Mouse (Mus musculus) neural tube, embryonic 13.5 days (tissue): ENCODE data around the gene Rbfox3. TPM values are rescaled to one million over a fixed set of nuclear protein-coding genes. Genes with fewer than 3 reads are reported as not detected.

ENCODE experiments used
- ATAC-seq: fragments of 200-750 bp; cut with Nextera tagmentation; 2 replicates; pipeline ENCODE4 v1.8.0; 2017; ENCODE audit warnings: low read depth, mild to moderate bottlenecking, moderate TSS enrichment, moderate library complexity
- H3K27ac ChIP-seq: fragments of 300-500 bp; sonication (generic); replicated peaks from 2 replicates; pipeline ENCODE4 v1.5.1; 2015; ENCODE audit warnings: moderate library complexity, mild to moderate bottlenecking, inconsistent platforms
- H3K27me3 ChIP-seq: fragments of 300-500 bp; sonication (generic); 2 replicates; pipeline ENCODE4 v1.6.1; 2015; ENCODE audit warnings: mild to moderate bottlenecking, inconsistent platforms
- H3K36me3 ChIP-seq: fragments of 300-500 bp; sonication (generic); 2 replicates; pipeline ENCODE4 v1.6.1; 2015; ENCODE audit warnings: mild to moderate bottlenecking, inconsistent platforms
- H3K4me1 ChIP-seq: fragments of 300-500 bp; sonication (generic); replicated peaks from 2 replicates; pipeline ENCODE4 v1.6.1; 2015; ENCODE audit warnings: inconsistent platforms
- H3K4me2 ChIP-seq: fragments of 300-500 bp; sonication (generic); 2 replicates; pipeline ENCODE4 v1.6.1; 2015; ENCODE audit warnings: inconsistent platforms, mild to moderate bottlenecking, moderate library complexity
- H3K4me3 ChIP-seq: fragments of 300-500 bp; sonication (generic); 2 replicates; pipeline ENCODE4 v1.5.1; 2015; ENCODE audit warnings: mild to moderate bottlenecking, inconsistent platforms
- H3K9ac ChIP-seq: fragments of 300-500 bp; sonication (generic); 2 replicates; pipeline ENCODE4 v1.6.1; 2015; ENCODE audit warnings: moderate library complexity, mild to moderate bottlenecking, inconsistent platforms
- H3K9me3 ChIP-seq: fragments of 300-500 bp; sonication (generic); 2 replicates; pipeline ENCODE4 v1.6.1; 2016; ENCODE audit warnings: inconsistent platforms
- WGBS: fragments of 180-500 bp; shearing (Covaris S2); methylation state at CpG from one replicate; pipeline ENCODE4 v1.1.7; 2015; 5-methylcytosine and 5-hydroxymethylcytosine counted together
- polyA plus RNA-seq: library from polyadenylated mRNA; unstranded; fragments of >200 nt; fragmentation: Nextera tagmentation; extraction: Ambion mirVana; gene quantifications from 2 replicates; pipeline ENCODE4 v1.2.1, GENCODE M21; 2015

The Rbfox3 gene
- polyA plus RNA-seq, 1 experiment from 2014 or later, result 71.2 TPM

DNA sequence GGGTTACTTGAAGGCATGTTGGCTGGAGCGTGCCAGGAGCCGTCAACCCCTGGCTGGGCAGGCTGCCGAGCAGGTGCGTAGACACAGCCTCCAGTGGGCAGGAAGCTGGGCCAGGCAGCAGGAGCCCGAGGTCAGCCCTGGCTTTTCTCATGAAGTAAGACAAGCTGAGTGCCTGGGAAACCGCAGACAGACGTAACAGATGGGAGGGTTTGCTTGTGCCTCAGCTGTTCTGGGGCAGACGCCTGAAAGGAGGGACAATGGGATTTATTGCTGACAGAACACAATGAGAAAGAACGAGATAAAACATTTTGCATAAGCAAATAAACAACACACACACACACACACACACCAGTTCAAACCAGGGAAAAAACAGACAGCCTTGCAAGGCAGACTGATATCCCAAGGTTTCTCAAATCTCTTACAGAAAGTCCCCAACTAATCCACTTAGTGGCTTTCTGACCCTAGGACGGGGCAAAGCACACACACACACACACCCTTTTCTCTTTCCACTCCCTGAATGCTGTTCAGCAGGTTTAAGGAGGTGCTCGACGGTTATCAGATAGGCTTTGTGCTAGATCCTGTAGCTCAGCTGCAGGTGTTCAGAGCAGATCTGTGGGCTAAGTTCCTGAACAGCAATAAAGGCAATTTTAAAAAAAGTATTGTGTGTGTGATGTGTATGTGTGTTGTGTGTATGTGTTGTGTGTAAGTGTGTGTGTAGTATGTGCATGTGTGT is 441.0 kb downstream of the Rbfox3 start:
- 18% methylated on average over 12 of the region's 12 CpGs for WGBS
- Histone ChIP-seq H3K36me3 (no peaks in the 10 kb centered on the region), H3K9me3 (no peaks in the 10 kb centered on the region), H3K4me1 (peaks cover 16% of the 10 kb centered on the region), H3K27me3 (no peaks in the 10 kb centered on the region), H3K27ac (peak overlapping the region; percentile 68), H3K4me3 (no peak overlapping the region), H3K9ac (no peak overlapping the region; the same call in 1 of the 2 replicates), H3K4me2 (no peak overlapping the region)
- ATAC-seq, result peak; percentile 50; the same call in 1 of the 2 replicates

DNA sequence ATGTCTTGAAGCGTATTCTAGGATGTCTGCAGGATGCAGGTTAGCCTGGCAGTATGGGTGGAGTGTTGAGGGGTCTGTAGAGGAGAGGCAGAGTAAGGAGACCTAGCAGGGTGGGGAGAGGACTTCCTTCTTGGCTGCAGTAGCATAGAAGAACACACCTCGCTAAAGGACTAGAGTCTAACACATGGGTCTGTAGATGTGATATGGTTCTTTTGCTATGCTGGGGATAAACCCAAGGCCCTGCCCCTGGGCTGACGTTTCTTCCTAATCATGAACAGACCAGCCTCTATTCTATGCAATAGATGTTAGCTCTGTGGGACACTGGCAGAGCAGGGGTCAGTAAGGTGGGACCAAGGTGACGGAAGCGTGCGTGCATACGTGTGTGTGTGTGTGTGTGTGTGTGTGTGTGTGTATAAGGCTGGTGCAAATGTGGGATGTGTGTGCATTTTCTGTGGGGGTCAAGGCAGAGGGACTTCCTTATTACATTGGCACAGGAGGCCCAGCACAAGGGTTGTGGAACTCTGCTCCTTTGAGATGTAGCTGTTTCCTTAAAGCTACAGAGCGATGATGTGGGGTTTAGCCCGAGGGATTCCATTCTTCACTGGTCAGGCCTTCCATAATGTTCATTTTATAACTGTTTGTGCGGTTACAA is 441.8 kb downstream of the Rbfox3 start:
- Histone ChIP-seq H3K36me3 (no peaks in the 10 kb centered on the region), H3K27ac (peak overlapping the region; percentile 68), H3K9ac (no peak overlapping the region), H3K27me3 (no peaks in the 10 kb centered on the region), H3K9me3 (no peaks in the 10 kb centered on the region), H3K4me2 (no peak overlapping the region), H3K4me3 (no peak overlapping the region), H3K4me1 (peaks cover 16% of the 10 kb centered on the region)
- no peak for ATAC-seq
- WGBS, result 78% methylated on average over 10 of the region's 10 CpGs

- H3K27me3 ChIP-seq, result no peaks in the 10 kb centered on the region
- WGBS, result 64% methylated on average over 11 of the region's 11 CpGs
- ATAC-seq, result no peak
Measured at GRCm38 (mm10) chr11:118467441-118468035, 443.9 kb downstream of the Rbfox3 start.

GRCm38 (mm10) chr11:118460280-118460679 is 451.1 kb downstream of the Rbfox3 start:
- H3K4me2 ChIP-seq, result no peak overlapping the region
- 59% methylated on average over 6 of the region's 6 CpGs for WGBS

More at GRCm38 (mm10) chr11:118467441-118468035, 443.9 kb downstream of the Rbfox3 start:
- Histone ChIP-seq H3K27ac (no peak overlapping the region), H3K9ac (no peak overlapping the region), H3K9me3 (no peaks in the 10 kb centered on the region), H3K36me3 (no peaks in the 10 kb centered on the region), H3K4me1 (peaks cover 16% of the 10 kb centered on the region), H3K4me2 (no peak overlapping the region), H3K4me3 (no peak overlapping the region)

DNA sequence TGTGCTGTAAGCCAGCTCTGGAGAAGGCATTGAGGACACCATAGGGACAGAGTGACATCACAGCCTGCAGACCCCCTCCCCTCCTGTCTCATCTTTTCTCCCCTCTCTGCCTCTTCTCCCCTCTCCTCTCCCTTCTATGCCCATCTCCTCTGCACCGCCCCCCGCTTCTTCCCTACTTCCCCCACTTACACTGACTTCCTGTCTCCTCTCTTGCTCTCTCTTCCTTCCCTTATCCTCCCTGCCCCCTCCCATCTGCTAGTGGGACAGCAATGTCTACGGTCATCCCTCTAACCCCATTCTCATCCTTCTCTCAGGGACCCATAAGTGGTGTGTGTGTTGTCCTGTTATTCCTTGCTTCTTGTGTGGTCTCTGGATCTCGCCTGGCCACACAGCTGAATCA is 451.9 kb downstream of the Rbfox3 start:
- no peak for ATAC-seq
- WGBS, result 69% methylated on average over 2 of the region's 4 CpGs
- Histone ChIP-seq H3K36me3 (no peaks in the 10 kb centered on the region), H3K27ac (no peak overlapping the region), H3K4me1 (no peaks in the 10 kb centered on the region; the same call in 1 of the 2 replicates), H3K27me3 (no peaks in the 10 kb centered on the region), H3K9ac (no peak overlapping the region), H3K9me3 (0 out of 2 replicates have a peak, but pooled peaks cover 4% of the 10 kb centered on the region), H3K4me3 (no peak overlapping the region), H3K4me2 (no peak overlapping the region)

More at GRCm38 (mm10) chr11:118460280-118460679, 451.1 kb downstream of the Rbfox3 start:
- Histone ChIP-seq H3K27me3 (no peaks in the 10 kb centered on the region), H3K9ac (no peak overlapping the region), H3K9me3 (0 out of 2 replicates have a peak, but pooled peaks cover 4% of the 10 kb centered on the region), H3K27ac (no peak overlapping the region), H3K4me1 (no peaks in the 10 kb centered on the region), H3K4me3 (no peak overlapping the region), H3K36me3 (no peaks in the 10 kb centered on the region)
- ATAC-seq, result no peak

DNA sequence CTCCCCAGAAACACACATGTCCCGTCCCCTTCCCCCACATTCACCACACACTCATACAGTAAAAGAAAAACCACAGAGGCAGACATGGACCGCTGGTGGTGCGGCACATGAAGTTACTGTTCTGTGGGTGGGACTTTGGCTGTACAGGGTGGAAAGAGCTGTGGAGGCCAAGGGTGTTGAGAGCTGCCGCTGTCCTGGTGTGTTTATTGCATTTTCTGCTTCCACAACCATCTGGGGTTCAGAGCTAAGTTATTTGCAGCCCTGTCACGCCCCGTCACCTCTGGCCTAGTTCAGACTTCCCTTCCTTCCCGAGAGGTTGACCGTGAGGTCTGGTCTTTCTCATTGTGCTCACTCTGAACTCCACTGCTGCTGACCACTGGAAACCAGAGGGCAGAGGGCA is 452.3 kb downstream of the Rbfox3 start:
- 0 out of 2 replicates have a peak, but pooled peaks cover 4% of the 10 kb centered on the region for H3K9me3 ChIP-seq
- peaks cover 4% of the 10 kb centered on the region for H3K4me1 ChIP-seq
- H3K4me2 ChIP-seq, result no peak overlapping the region
- H3K36me3 ChIP-seq, result no peaks in the 10 kb centered on the region
- no peak for ATAC-seq
- 50% methylated on average over 8 of the region's 8 CpGs for WGBS
- no peaks in the 10 kb centered on the region for H3K27me3 ChIP-seq
- H3K4me3 ChIP-seq, result no peak overlapping the region
- no peak overlapping the region for H3K9ac ChIP-seq
- no peak overlapping the region for H3K27ac ChIP-seq

DNA sequence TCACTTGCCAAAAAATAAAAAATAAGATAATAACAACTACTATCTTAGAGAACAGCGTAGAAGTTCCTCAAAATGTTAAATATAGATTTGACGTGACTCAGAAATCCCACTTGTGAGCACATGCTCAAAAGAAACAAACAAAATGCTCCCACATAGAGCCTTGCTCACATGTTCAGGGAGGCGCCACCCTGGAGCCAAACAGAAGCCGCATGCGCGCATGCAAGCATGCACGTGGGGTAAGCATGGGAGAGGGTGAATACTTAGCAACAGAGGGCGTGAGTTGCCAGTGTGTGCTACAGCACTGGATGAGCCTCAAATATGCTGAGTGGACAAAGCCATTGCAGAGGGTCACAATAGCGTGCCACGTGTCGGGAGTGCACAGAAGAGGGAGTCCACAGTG is 454.5 kb downstream of the Rbfox3 start:
- H3K27me3 ChIP-seq, result no peaks in the 10 kb centered on the region
- peaks cover 7% of the 10 kb centered on the region for H3K4me1 ChIP-seq
- no peaks in the 10 kb centered on the region for H3K36me3 ChIP-seq
- H3K4me3 ChIP-seq, result no peak overlapping the region
- no peak for ATAC-seq
- no peak overlapping the region for H3K9ac ChIP-seq
- no peak overlapping the region for H3K4me2 ChIP-seq
- 82% methylated on average over 11 of the region's 11 CpGs for WGBS
- H3K9me3 ChIP-seq, result 0 out of 2 replicates have a peak, but pooled peaks cover 4% of the 10 kb centered on the region
- no peak overlapping the region for H3K27ac ChIP-seq

GRCm38 (mm10) chr11:118455788-118456187 is 455.6 kb downstream of the Rbfox3 start:
- no peak overlapping the region for H3K9ac ChIP-seq
- H3K4me1 ChIP-seq, result peaks cover 7% of the 10 kb centered on the region
- ATAC-seq, result no peak
- WGBS, result 90% methylated on average over 6 of the region's 6 CpGs
- no peaks in the 10 kb centered on the region for H3K36me3 ChIP-seq
- no peak overlapping the region for H3K27ac ChIP-seq
- H3K27me3 ChIP-seq, result no peaks in the 10 kb centered on the region
- H3K4me2 ChIP-seq, result no peak overlapping the region
- 0 out of 2 replicates have a peak, but pooled peaks cover 4% of the 10 kb centered on the region for H3K9me3 ChIP-seq
- H3K4me3 ChIP-seq, result no peak overlapping the region

DNA sequence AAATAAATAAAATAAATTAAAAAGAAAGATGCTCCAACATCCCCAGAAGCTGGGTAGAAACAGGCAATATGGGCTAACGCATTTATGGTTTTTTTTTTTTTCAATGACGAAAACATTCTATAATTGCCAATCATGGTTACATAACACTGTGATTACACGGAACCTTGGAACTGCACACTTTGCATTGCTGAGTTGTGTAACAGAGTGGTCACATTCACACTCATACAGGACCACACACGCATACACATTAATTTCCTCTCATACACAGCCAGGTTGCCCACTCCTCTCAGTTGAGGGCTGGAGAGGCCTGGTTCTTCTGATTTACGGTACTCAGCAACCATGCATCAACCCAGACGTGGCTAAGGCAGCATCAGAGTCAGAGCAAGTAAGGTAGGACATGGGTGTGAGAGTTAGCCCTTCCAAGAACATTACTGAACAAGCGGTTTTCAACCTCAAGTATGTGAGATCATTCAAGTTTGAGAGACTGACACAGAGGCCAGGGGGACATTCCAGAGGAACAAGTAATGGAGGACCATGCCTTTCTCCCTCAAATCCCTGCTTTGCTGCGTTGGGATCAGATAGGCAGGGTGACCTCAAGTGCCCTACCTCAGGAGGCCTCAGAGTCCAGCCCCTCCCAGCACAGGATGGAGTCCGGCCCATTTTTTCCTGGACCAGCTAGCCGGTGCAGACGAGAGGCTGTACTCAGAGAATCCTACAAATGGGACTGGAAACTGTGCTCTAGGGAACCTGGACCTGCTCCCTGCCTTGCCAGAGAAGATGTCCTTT is 457.3 kb downstream of the Rbfox3 start:
- peaks cover 7% of the 10 kb centered on the region for H3K4me1 ChIP-seq
- no peaks in the 10 kb centered on the region for H3K27me3 ChIP-seq
- no peak overlapping the region for H3K4me3 ChIP-seq
- no peaks in the 10 kb centered on the region for H3K36me3 ChIP-seq
- WGBS, result 71% methylated on average over 11 of the region's 11 CpGs
- ATAC-seq, result no peak
- no peak overlapping the region for H3K9ac ChIP-seq
- H3K27ac ChIP-seq, result no peak overlapping the region
- no peak overlapping the region for H3K4me2 ChIP-seq
- no peaks in the 10 kb centered on the region for H3K9me3 ChIP-seq

- H3K4me1 ChIP-seq, result peaks cover 7% of the 10 kb centered on the region
- 49% methylated on average over 2 of the region's 2 CpGs for WGBS
- no peaks in the 10 kb centered on the region for H3K27me3 ChIP-seq
- H3K27ac ChIP-seq, result no peak overlapping the region
- no peak overlapping the region for H3K4me2 ChIP-seq
- no peaks in the 10 kb centered on the region for H3K9me3 ChIP-seq
- no peaks in the 10 kb centered on the region for H3K36me3 ChIP-seq
- H3K9ac ChIP-seq, result no peak overlapping the region
- no peak overlapping the region for H3K4me3 ChIP-seq
- no peak for ATAC-seq
Measured at GRCm38 (mm10) chr11:118452955-118453354, 458.4 kb downstream of the Rbfox3 start.

- ATAC-seq, result no peak
- no peaks in the 10 kb centered on the region for H3K9me3 ChIP-seq
- 87% methylated on average over 6 of the region's 6 CpGs for WGBS
- H3K4me2 ChIP-seq, result no peak overlapping the region
- peaks cover 8% of the 10 kb centered on the region for H3K4me1 ChIP-seq
- H3K27me3 ChIP-seq, result no peaks in the 10 kb centered on the region
- no peak overlapping the region for H3K27ac ChIP-seq
- no peak overlapping the region for H3K9ac ChIP-seq
- no peaks in the 10 kb centered on the region for H3K36me3 ChIP-seq
- H3K4me3 ChIP-seq, result no peak overlapping the region
Measured at GRCm38 (mm10) chr11:118451211-118451610, 460.2 kb downstream of the Rbfox3 start.
